Mouse (Mus musculus) midbrain, embryonic 12.5 days (tissue): ENCODE measurements at regions not wholly inside any gene's neighbourhood (a gene's known extent, or its start where the extent isn't known, plus 50 kb on each side); places are given as distances from the start of the nearest gene placed in this dataset.

ENCODE experiments used
- ATAC-seq: fragments of 200-750 bp; cut with Nextera tagmentation; 2 replicates; pipeline ENCODE4 v1.8.0; 2017; ENCODE audit warnings: low read depth, moderate TSS enrichment, moderate library complexity; ENCODE audit not compliant: low FRiP score
- H3K27ac ChIP-seq: fragments of 300-500 bp; sonication (generic); replicated peaks from 2 replicates; pipeline ENCODE4 v1.5.1; 2016; ENCODE audit warnings: mild to moderate bottlenecking
- H3K27me3 ChIP-seq: fragments of 300-500 bp; sonication (generic); 2 replicates; pipeline ENCODE4 v1.6.1; 2016; ENCODE audit warnings: mild to moderate bottlenecking
- H3K36me3 ChIP-seq: fragments of 300-500 bp; sonication (generic); 2 replicates; pipeline ENCODE4 v1.6.1; 2016
- H3K4me1 ChIP-seq: fragments of 300-500 bp; sonication (generic); 2 replicates; pipeline ENCODE4 v1.6.1; 2016
- H3K4me2 ChIP-seq: fragments of 300-500 bp; sonication (generic); replicated peaks from 2 replicates; pipeline ENCODE4 v1.6.1; 2016; ENCODE audit warnings: mild to moderate bottlenecking, moderate library complexity
- H3K4me3 ChIP-seq: fragments of 300-500 bp; sonication (generic); 2 replicates; pipeline ENCODE4 v1.5.1; 2016; ENCODE audit warnings: mild to moderate bottlenecking
- H3K9ac ChIP-seq: fragments of 300-500 bp; sonication (generic); replicated peaks from 2 replicates; pipeline ENCODE4 v1.6.1; 2016; ENCODE audit warnings: mild to moderate bottlenecking, moderate library complexity
- H3K9me3 ChIP-seq: fragments of 300-500 bp; sonication (generic); 2 replicates; pipeline ENCODE4 v1.6.1; 2016; ENCODE audit warnings: mild to moderate bottlenecking
- WGBS: fragments of 180-500 bp; shearing (Covaris S2); methylation state at CpG from one replicate; pipeline ENCODE4 v1.1.7; 2016; 5-methylcytosine and 5-hydroxymethylcytosine counted together

DNA sequence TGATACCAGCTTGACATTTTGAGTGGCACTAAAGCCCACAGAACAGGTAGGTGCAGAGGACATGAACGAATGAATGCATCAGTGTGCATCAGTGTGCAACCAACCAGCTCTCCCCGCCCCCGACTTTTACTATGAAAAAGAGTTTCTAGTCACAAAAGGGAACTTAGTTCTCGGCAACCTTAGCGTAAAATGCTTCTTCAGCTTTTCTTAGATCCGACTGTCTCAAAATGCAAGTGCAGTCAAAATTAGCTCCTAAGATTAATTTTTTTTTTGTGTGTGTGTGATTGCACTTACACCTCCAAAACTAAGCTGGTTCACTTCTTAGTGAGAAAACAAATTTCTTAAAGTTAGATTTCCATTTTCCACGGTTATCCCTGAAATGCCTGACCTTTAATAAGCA lies 77.1 kb upstream of the Zeb2 start:
- 60% methylated on average over 7 of the region's 7 CpGs for WGBS
- no peaks in the 10 kb centered on the region for H3K9me3 ChIP-seq
- no peak for ATAC-seq
- no peak overlapping the region for H3K4me2 ChIP-seq
- no peak overlapping the region for H3K27ac ChIP-seq
- no peak overlapping the region for H3K4me3 ChIP-seq
- H3K27me3 ChIP-seq: no peaks in the 10 kb centered on the region
- no peaks in the 10 kb centered on the region for H3K36me3 ChIP-seq
- H3K9ac ChIP-seq: no peak overlapping the region
- H3K4me1 ChIP-seq: no peaks in the 10 kb centered on the region

- H3K27ac ChIP-seq: peak overlapping the region; percentile 64
- H3K4me1 ChIP-seq: peaks cover 28% of the 10 kb centered on the region
- no peaks in the 10 kb centered on the region for H3K36me3 ChIP-seq
- H3K4me3 ChIP-seq: no peak overlapping the region
- H3K27me3 ChIP-seq: no peaks in the 10 kb centered on the region
- H3K9me3 ChIP-seq: no peaks in the 10 kb centered on the region
- H3K9ac ChIP-seq: no peak overlapping the region
- ATAC-seq: no peak
- peak overlapping the region; percentile 44; the same call in 1 of the 2 replicates for H3K4me2 ChIP-seq
Observed at GRCm38 (mm10) chr2:45185621-45185999, 68.4 kb upstream of the Zeb2 start.

DNA sequence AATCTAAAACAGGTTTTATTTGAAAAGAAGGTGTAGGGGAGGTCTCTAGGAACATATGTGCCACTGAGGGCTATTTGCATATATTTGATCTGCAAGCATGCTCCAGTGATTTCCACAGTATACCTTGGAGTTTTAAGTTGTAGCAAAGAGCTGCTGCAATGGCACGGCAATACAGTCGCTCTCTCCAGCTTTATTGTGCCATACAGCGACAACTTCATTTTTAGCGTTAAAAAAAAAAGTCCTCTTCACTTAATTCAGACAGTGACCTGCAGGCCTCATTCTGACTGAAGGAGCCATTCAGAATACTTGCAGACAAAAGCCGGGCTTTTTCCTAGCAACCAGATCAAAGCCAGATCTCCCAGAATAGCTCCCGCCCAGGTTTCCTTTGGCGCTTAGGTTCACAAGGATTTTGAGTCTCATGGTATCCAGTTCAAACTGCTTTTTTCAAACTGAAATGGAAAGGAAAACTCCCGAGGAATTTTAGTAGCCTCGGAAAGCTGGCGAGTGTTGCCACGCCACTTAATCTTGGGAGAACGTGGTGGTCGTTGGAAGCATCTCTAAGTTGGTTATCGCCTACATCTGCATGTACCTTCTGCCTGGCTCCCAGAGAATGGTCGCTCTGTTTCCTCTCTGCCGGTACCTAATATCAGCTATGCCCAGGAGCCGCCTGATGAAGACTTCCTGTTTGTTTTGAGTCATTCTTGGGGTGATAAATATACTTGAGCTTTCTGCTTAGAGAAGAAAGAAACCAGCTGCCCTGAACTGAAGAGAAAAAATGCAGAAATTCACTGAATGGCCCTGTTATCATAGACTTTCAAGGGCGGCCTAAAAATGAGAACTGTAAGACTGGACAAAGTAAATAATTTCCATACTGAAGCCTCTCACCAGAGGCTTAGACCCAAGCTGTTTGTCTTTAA lies 67.8 kb upstream of the Zeb2 start:
- peaks cover 28% of the 10 kb centered on the region for H3K4me1 ChIP-seq
- 0 out of 2 replicates have a peak overlapping the region, but pooled peaks have one; percentile 12 for H3K9ac ChIP-seq
- no peak overlapping the region for H3K4me3 ChIP-seq
- H3K9me3 ChIP-seq: no peaks in the 10 kb centered on the region
- H3K27me3 ChIP-seq: no peaks in the 10 kb centered on the region
- peak overlapping the region; percentile 64 for H3K27ac ChIP-seq
- peak; percentile 68 for ATAC-seq
- 4% methylated on average over 18 of the region's 18 CpGs for WGBS
- peak overlapping the region; percentile 44 for H3K4me2 ChIP-seq
- H3K36me3 ChIP-seq: no peaks in the 10 kb centered on the region

DNA sequence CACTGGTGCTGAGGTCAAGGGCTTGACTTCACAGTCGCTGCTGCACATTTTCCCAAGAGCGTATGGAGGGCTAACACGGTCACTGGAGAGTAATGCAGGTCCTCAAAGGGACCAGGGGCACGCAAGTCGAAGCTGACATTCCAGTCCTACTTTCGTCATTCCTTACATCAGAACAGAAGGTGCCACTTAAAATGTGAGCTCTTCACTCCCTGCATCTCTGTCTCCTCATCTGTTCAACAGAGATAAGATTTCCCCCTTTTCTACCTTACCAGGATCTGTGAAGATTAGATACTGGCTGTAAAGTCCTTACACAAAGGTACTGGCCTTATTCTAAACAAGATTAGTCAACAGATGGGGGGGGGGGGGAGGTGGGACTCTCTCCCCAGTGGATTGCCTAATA lies 67.0 kb upstream of the Zeb2 start:
- ATAC-seq: peak; percentile 44
- H3K27ac ChIP-seq: 0 out of 2 replicates have a peak overlapping the region, but pooled peaks have one; percentile 15
- 6% methylated on average over 6 of the region's 6 CpGs for WGBS

GRCm38 (mm10) chr2:45182876-45183275 lies 65.7 kb upstream of the Zeb2 start:
- H3K27me3 ChIP-seq: no peaks in the 10 kb centered on the region
- WGBS: 40% methylated on average over 1 of the region's 1 CpGs
- no peak overlapping the region for H3K27ac ChIP-seq
- H3K9me3 ChIP-seq: no peaks in the 10 kb centered on the region
- no peak for ATAC-seq
- no peak overlapping the region for H3K4me3 ChIP-seq
- peaks cover 33% of the 10 kb centered on the region for H3K4me1 ChIP-seq
- H3K36me3 ChIP-seq: no peaks in the 10 kb centered on the region
- H3K9ac ChIP-seq: no peak overlapping the region
- no peak overlapping the region for H3K4me2 ChIP-seq

More for the DNA sequence above, 67.0 kb upstream of the Zeb2 start:
- no peaks in the 10 kb centered on the region for H3K9me3 ChIP-seq
- H3K9ac ChIP-seq: no peak overlapping the region
- no peaks in the 10 kb centered on the region for H3K36me3 ChIP-seq
- peak overlapping the region; percentile 44; the same call in 1 of the 2 replicates for H3K4me2 ChIP-seq
- no peak overlapping the region for H3K4me3 ChIP-seq
- no peaks in the 10 kb centered on the region for H3K27me3 ChIP-seq
- H3K4me1 ChIP-seq: peaks cover 28% of the 10 kb centered on the region

GRCm38 (mm10) chr2:45181552-45181951 lies 64.4 kb upstream of the Zeb2 start:
- Histone ChIP-seq H3K4me1 (peaks cover 33% of the 10 kb centered on the region), H3K9ac (no peak overlapping the region), H3K4me2 (no peak overlapping the region), H3K4me3 (no peak overlapping the region), H3K9me3 (no peaks in the 10 kb centered on the region), H3K27me3 (no peaks in the 10 kb centered on the region), H3K27ac (no peak overlapping the region), H3K36me3 (no peaks in the 10 kb centered on the region)
- ATAC-seq: no peak
- 69% methylated on average over 7 of the region's 7 CpGs for WGBS

GRCm38 (mm10) chr2:45178849-45179453 lies 61.8 kb upstream of the Zeb2 start:
- Histone ChIP-seq H3K27me3 (no peaks in the 10 kb centered on the region), H3K4me2 (no peak overlapping the region), H3K9me3 (0 out of 2 replicates have a peak, but pooled peaks cover 3% of the 10 kb centered on the region), H3K4me1 (peaks cover 18% of the 10 kb centered on the region), H3K27ac (no peak overlapping the region), H3K4me3 (no peak overlapping the region), H3K36me3 (no peaks in the 10 kb centered on the region), H3K9ac (0 out of 2 replicates have a peak overlapping the region, but pooled peaks have one; percentile 6)
- ATAC-seq: 0 out of 2 replicates have a peak, but pooled peaks have one; percentile 44
- WGBS: 83% methylated on average over 1 of the region's 1 CpGs

- no peaks in the 10 kb centered on the region for H3K27me3 ChIP-seq
- H3K36me3 ChIP-seq: no peaks in the 10 kb centered on the region
- 0 out of 2 replicates have a peak, but pooled peaks cover 3% of the 10 kb centered on the region for H3K9me3 ChIP-seq
- H3K9ac ChIP-seq: no peak overlapping the region
- no peak overlapping the region for H3K27ac ChIP-seq
- no peak overlapping the region for H3K4me3 ChIP-seq
- H3K4me1 ChIP-seq: peaks cover 26% of the 10 kb centered on the region
- no peak overlapping the region for H3K4me2 ChIP-seq
- no peak for ATAC-seq
- 77% methylated on average over 8 of the region's 8 CpGs for WGBS
Observed at GRCm38 (mm10) chr2:45172382-45172781, 55.2 kb upstream of the Zeb2 start.

- H3K27ac ChIP-seq: no peak overlapping the region
- no peak overlapping the region for H3K9ac ChIP-seq
- peaks cover 26% of the 10 kb centered on the region for H3K4me1 ChIP-seq
- H3K9me3 ChIP-seq: 0 out of 2 replicates have a peak, but pooled peaks cover 3% of the 10 kb centered on the region
- WGBS: 53% methylated on average over 12 of the region's 12 CpGs
- no peaks in the 10 kb centered on the region for H3K36me3 ChIP-seq
- ATAC-seq: 0 out of 2 replicates have a peak, but pooled peaks have one; percentile 13
- no peak overlapping the region for H3K4me2 ChIP-seq
- no peak overlapping the region for H3K4me3 ChIP-seq
- H3K27me3 ChIP-seq: no peaks in the 10 kb centered on the region
Observed at GRCm38 (mm10) chr2:45171520-45172173, 54.5 kb upstream of the Zeb2 start.

DNA sequence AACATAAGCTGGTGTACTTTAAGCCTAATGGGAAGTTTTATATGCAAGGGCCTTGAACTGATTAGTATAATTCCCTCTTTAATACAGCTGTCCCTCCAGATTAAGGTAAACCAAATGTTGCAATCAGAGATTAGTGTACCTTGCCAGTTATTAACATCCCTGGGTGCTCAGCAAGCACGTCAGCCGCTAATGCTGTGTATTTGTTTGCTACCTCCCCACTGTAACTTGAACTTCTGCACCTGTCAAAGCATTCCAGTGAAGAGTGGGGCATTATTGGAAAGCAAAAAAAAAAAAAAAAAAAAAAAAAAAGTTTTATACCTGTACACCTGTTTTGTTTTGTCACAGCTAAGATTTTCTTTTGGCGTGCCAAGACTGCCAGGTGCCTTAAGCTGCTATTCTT lies 53.1 kb upstream of the Zeb2 start:
- no peak overlapping the region for H3K27ac ChIP-seq
- ATAC-seq: peak; percentile 48
- peaks cover 26% of the 10 kb centered on the region for H3K4me1 ChIP-seq
- H3K9ac ChIP-seq: no peak overlapping the region
- no peak overlapping the region for H3K4me2 ChIP-seq
- H3K4me3 ChIP-seq: no peak overlapping the region
- H3K27me3 ChIP-seq: no peaks in the 10 kb centered on the region
- H3K9me3 ChIP-seq: 0 out of 2 replicates have a peak, but pooled peaks cover 2% of the 10 kb centered on the region
- H3K36me3 ChIP-seq: no peaks in the 10 kb centered on the region
- WGBS: 41% methylated on average over 3 of the region's 3 CpGs

- peaks cover 26% of the 10 kb centered on the region for H3K4me1 ChIP-seq
- H3K36me3 ChIP-seq: no peaks in the 10 kb centered on the region
- peak; percentile 66 for ATAC-seq
- H3K27me3 ChIP-seq: no peaks in the 10 kb centered on the region
- 23% methylated on average over 9 of the region's 9 CpGs for WGBS
- H3K4me2 ChIP-seq: no peak overlapping the region
- H3K9me3 ChIP-seq: no peaks in the 10 kb centered on the region
- H3K4me3 ChIP-seq: no peak overlapping the region
- no peak overlapping the region for H3K9ac ChIP-seq
- no peak overlapping the region for H3K27ac ChIP-seq
Observed at GRCm38 (mm10) chr2:45169429-45170070, 52.4 kb upstream of the Zeb2 start.
